Mouse (Mus musculus) spleen, adult 2 months (tissue): ENCODE measurements around the gene Dcaf15. TPM values are rescaled to one million over a fixed set of nuclear protein-coding genes. Genes with fewer than 3 reads are reported as not detected.

ENCODE experiments used
- DNase-seq, 2 experiments: peaks; one replicate each; pipeline versions ENCODE4 v3.0.0 to v3.0.0-alpha.2; 2012 to 2021; ENCODE audit warnings: low spot score in 2 of 2, low read depth in 1 of 2
- H3K27ac ChIP-seq: fragments of 200-500 bp; 2 replicates; pipeline ENCODE4 v1.5.1; 2012; ENCODE audit warnings: low read length, inconsistent platforms; ENCODE audit not compliant: insufficient read depth
- H3K27me3 ChIP-seq: fragments of 200-500 bp; 2 replicates; pipeline ENCODE4 v1.6.1; 2012; ENCODE audit warnings: mild to moderate bottlenecking, moderate library complexity, low read length, inconsistent platforms; ENCODE audit not compliant: control insufficient read depth, insufficient read depth
- H3K36me3 ChIP-seq: fragments of 200-500 bp; 2 replicates; pipeline ENCODE4 v1.6.1; 2012; ENCODE audit warnings: mild to moderate bottlenecking, low read length, inconsistent platforms; ENCODE audit not compliant: control insufficient read depth, insufficient read depth
- H3K4me1 ChIP-seq: fragments of 200-500 bp; 2 replicates; pipeline ENCODE4 v1.6.1; 2011; ENCODE audit warnings: inconsistent platforms; ENCODE audit not compliant: control insufficient read depth, insufficient read depth, insufficient read length
- H3K4me3 ChIP-seq: fragments of 200-500 bp; 2 replicates; pipeline ENCODE4 v1.5.1; 2011; ENCODE audit warnings: mild to moderate bottlenecking, inconsistent platforms; ENCODE audit not compliant: insufficient read depth, insufficient read length; ENCODE audit errors: extremely low read depth
- CTCF ChIP-seq: fragments of 200-500 bp; IDR thresholded peaks from 2 replicates; pipeline ENCODE4 v1.5.1; 2011; ENCODE audit warnings: mild to moderate bottlenecking, inconsistent platforms; ENCODE audit not compliant: insufficient read depth, insufficient read length, insufficient replicate concordance; ENCODE audit errors: extremely low read depth
- POLR2A ChIP-seq: fragments of 200-500 bp; IDR thresholded peaks from 2 replicates; pipeline ENCODE4 v1.6.1; 2011; ENCODE audit warnings: low read depth, low read length, inconsistent platforms
- WGBS: fragments of 180-500 bp; shearing (Covaris S2); methylation state at CpG from one replicate; pipeline ENCODE4 v1.1.7; 2018; 5-methylcytosine and 5-hydroxymethylcytosine counted together
- polyA plus RNA-seq: library from polyadenylated mRNA; depleted of rRNA; stranded (reverse); fragments of >200 nt; gene quantifications from 2 replicates; pipeline ENCODE4 v1.2.3, GENCODE M21; 2012

Gene Dcaf15
- polyA plus RNA-seq, 1 experiment = 64.1 TPM

GRCm38 (mm10) chr8:84067911-84068310, 36.7 kb downstream of the Dcaf15 start:
- DNase-seq = no peak
- H3K36me3 ChIP-seq = no peaks in the 10 kb centered on the region
- no peak overlapping the region for H3K4me3 ChIP-seq
- H3K4me1 ChIP-seq = peaks cover 26% of the 10 kb centered on the region
- peak overlapping the region; percentile 16; the same call in 1 of the 2 replicates for H3K27ac ChIP-seq
- no peaks in the 10 kb centered on the region for H3K27me3 ChIP-seq
- TF ChIP-seq POLR2A (no peak), CTCF (no peak)
- WGBS = 81% methylated on average over 7 of the region's 7 CpGs

- Histone ChIP-seq H3K27ac (peak overlapping the region; percentile 85), H3K36me3 (no peaks in the 10 kb centered on the region), H3K4me1 (peaks cover 21% of the 10 kb centered on the region), H3K4me3 (peak overlapping the region; percentile 73), H3K27me3 (no peaks in the 10 kb centered on the region)
- DNase-seq = peak; percentile 78 to 96
- TF ChIP-seq CTCF (no peak), POLR2A (peak; percentile 53)
- WGBS = 2% methylated on average over 53 of the region's 58 CpGs
These were observed 37.5 kb downstream of the Dcaf15 start for GRCm38 (mm10) chr8:84067047-84067573.

GRCm38 (mm10) chr8:84066291-84066930, 38.2 kb downstream of the Dcaf15 start, which contains the start of gene Rfx1:
Rfx1 (plus strand) TSS chr8:84066834.
- Histone ChIP-seq H3K4me1 (peaks cover 21% of the 10 kb centered on the region), H3K36me3 (no peaks in the 10 kb centered on the region), H3K27me3 (no peaks in the 10 kb centered on the region), H3K27ac (peak within 1 kb of the TSS; percentile 95), H3K4me3 (peak within 1 kb of the TSS; percentile 73)
- TF ChIP-seq POLR2A (peak; percentile 81), CTCF (no peak)
- under 1% methylated on average over 51 of the region's 51 CpGs for whole genome bisulfite sequencing
- DNase-seq = peak; percentile 99 to 100

- TF ChIP-seq CTCF = no peak
- no peak for TF ChIP-seq POLR2A
- no peaks in the 10 kb centered on the region for H3K36me3 ChIP-seq
- peak overlapping the region; percentile 70 for H3K4me3 ChIP-seq
- H3K27ac ChIP-seq = peak overlapping the region; percentile 97
- DNase-seq = no peak
- no peaks in the 10 kb centered on the region for H3K27me3 ChIP-seq
- 12% methylated on average over 5 of the region's 5 CpGs for WGBS
- H3K4me1 ChIP-seq = peaks cover 21% of the 10 kb centered on the region
These were observed 39.0 kb downstream of the Dcaf15 start for GRCm38 (mm10) chr8:84065457-84066072.

GRCm38 (mm10) chr8:84065037-84065436, 39.5 kb downstream of the Dcaf15 start, which contains the start of gene Gm10643:
Gm10643 (minus strand) TSS chr8:84065137.
- Histone ChIP-seq H3K27me3 (no peaks in the 10 kb centered on the region), H3K36me3 (no peaks in the 10 kb centered on the region), H3K4me3 (peak within 1 kb of the TSS; percentile 70), H3K4me1 (peaks cover 20% of the 10 kb centered on the region), H3K27ac (peak within 1 kb of the TSS; percentile 97)
- TF ChIP-seq POLR2A (no peak), CTCF (no peak)
- DNase-seq = no peak
- WGBS = 76% methylated on average over 1 of the region's 1 CpGs

GRCm38 (mm10) chr8:84063861-84064610, 40.5 kb downstream of the Dcaf15 start:
- TF ChIP-seq POLR2A = no peak
- Histone ChIP-seq H3K27me3 (no peaks in the 10 kb centered on the region), H3K27ac (peak overlapping the region; percentile 97), H3K4me3 (no peak overlapping the region), H3K36me3 (no peaks in the 10 kb centered on the region), H3K4me1 (peaks cover 19% of the 10 kb centered on the region)
- DNase-seq = peak; percentile 64 to 83
- 11% methylated on average over 8 of the region's 8 CpGs for WGBS
